Mouse (Mus musculus): ENCODE results near the gene Hkdc1.

GRCm38 (mm10) chr10:62413606-62413982 is 8.7 kb downstream of the Hkdc1 start:
- TF ChIP-seq CTCF (IDR thresholded peaks at IDR 0.05; ENCODE audit: low read depth) (no peak), EP300 (IDR thresholded peaks at IDR 0.05; ENCODE audit: low read depth) (no peak)
